Mouse (Mus musculus) MEL (cell line): ENCODE data around the gene Disp1. TPM values are rescaled to one million over a fixed set of nuclear protein-coding genes. Genes with fewer than 3 reads are reported as not detected.

ENCODE experiments used
- DNase-seq: peaks from one replicate; pipeline ENCODE4 v3.0.0; 2011; ENCODE audit warnings: low read depth, low spot score
- H3K27ac ChIP-seq: 2 replicates; pipeline ENCODE4 v1.5.1; 2012; ENCODE audit warnings: low read depth, mild to moderate bottlenecking, control low read depth, low read length, moderate library complexity; ENCODE audit not compliant: control insufficient read depth
- H3K27me3 ChIP-seq, 2 experiments: fragments of 150-350 bp in 1 of 2; sonication (generic) in 1 of 2; 2 replicates each; pipeline ENCODE4 v1.6.1; 2012; ENCODE audit warnings: low read length in 2 of 2, mild to moderate bottlenecking in 2 of 2, improper control_type of control experiment in 1 of 2, moderate library complexity in 1 of 2; ENCODE audit not compliant: insufficient read depth in 2 of 2, control insufficient read depth in 1 of 2
- H3K36me3 ChIP-seq, 2 experiments: 2 replicates each; pipeline ENCODE4 v1.6.1; 2012 to 2014; ENCODE audit warnings: low read length in 2 of 2, improper control_type of control experiment in 1 of 2, inconsistent platforms in 1 of 2, mild to moderate bottlenecking in 1 of 2; ENCODE audit not compliant: insufficient read depth in 2 of 2, control insufficient read depth in 1 of 2
- H3K4me1 ChIP-seq, 2 experiments: fragments of 150-350 bp in 1 of 2; sonication (generic) in 1 of 2; 2 replicates each; pipeline ENCODE4 v1.6.1; 2012; ENCODE audit warnings: low read length in 2 of 2, improper control_type of control experiment in 1 of 2, mild to moderate bottlenecking in 1 of 2; ENCODE audit not compliant: insufficient read depth in 2 of 2, control insufficient read depth in 1 of 2
- H3K4me3 ChIP-seq, 2 experiments: fragments of 150-350 bp in 1 of 2; sonication (generic) in 1 of 2; 2 replicates each; pipeline ENCODE4 v1.5.1; 2012; ENCODE audit warnings: low read depth in 2 of 2, low read length in 2 of 2, mild to moderate bottlenecking in 2 of 2, moderate library complexity in 2 of 2, control low read depth in 1 of 2, improper control_type of control experiment in 1 of 2; ENCODE audit not compliant: control insufficient read depth in 1 of 2, insufficient read depth in 1 of 2
- H3K79me2 ChIP-seq: 2 replicates; pipeline ENCODE4 v1.6.1; 2012; ENCODE audit warnings: mild to moderate bottlenecking, low read length, moderate library complexity; ENCODE audit not compliant: control insufficient read depth, poor library complexity, insufficient read depth
- H3K9ac ChIP-seq: 2 replicates; pipeline ENCODE4 v1.6.1; 2012; ENCODE audit warnings: low read depth, mild to moderate bottlenecking, control low read depth, low read length, moderate library complexity; ENCODE audit not compliant: control insufficient read depth, poor library complexity, severe bottlenecking
- H3K9me3 ChIP-seq: fragments of 150-350 bp; sonication (generic); replicated peaks from 2 replicates; pipeline ENCODE4 v1.6.1; 2012; ENCODE audit warnings: mild to moderate bottlenecking, low read length, improper control_type of control experiment, moderate library complexity; ENCODE audit not compliant: insufficient read depth
- CHD2 ChIP-seq: IDR thresholded peaks from 2 replicates; pipeline ENCODE4 v1.6.1; 2011; ENCODE audit warnings: low read length, improper control_type of control experiment
- CTCF ChIP-seq, 3 experiments: IDR thresholded peaks in 2 of 3; conservative IDR thresholded peaks in 1 of 3; 2 replicates each; pipeline ENCODE4 v1.5.1; 2011 to 2012; ENCODE audit warnings: low read length in 3 of 3, low read depth in 2 of 3, mild to moderate bottlenecking in 2 of 3, improper control_type of control experiment in 1 of 3, inconsistent platforms in 1 of 3, mixed read lengths in 1 of 3, moderate library complexity in 1 of 3; ENCODE audit not compliant: control insufficient read depth in 1 of 3, insufficient read depth in 1 of 3, poor library complexity in 1 of 3, severe bottlenecking in 1 of 3
- E2F4 ChIP-seq: IDR thresholded peaks from 2 replicates; pipeline ENCODE4 v1.6.1; 2011; ENCODE audit warnings: low read depth, low read length, improper control_type of control experiment, borderline replicate concordance
- ELF1 ChIP-seq: IDR thresholded peaks from 2 replicates; pipeline ENCODE4 v1.6.1; 2014; ENCODE audit warnings: low read depth, mild to moderate bottlenecking, inconsistent platforms, low read length, improper control_type of control experiment, moderate library complexity
- EP300 ChIP-seq, 2 experiments: IDR thresholded peaks; 2 replicates each; pipeline ENCODE4 v1.6.1; 2011; ENCODE audit warnings: improper control_type of control experiment in 2 of 2, low read length in 2 of 2, low read depth in 1 of 2, mild to moderate bottlenecking in 1 of 2
- ETS1 ChIP-seq: IDR thresholded peaks from 2 replicates; pipeline ENCODE4 v1.6.1; 2012; ENCODE audit warnings: low read depth, mild to moderate bottlenecking, inconsistent platforms, low read length, improper control_type of control experiment, moderate library complexity
- GABPA ChIP-seq: IDR thresholded peaks from 2 replicates; pipeline ENCODE4 v1.6.1; 2012; ENCODE audit warnings: low read depth, mild to moderate bottlenecking, inconsistent platforms, low read length, improper control_type of control experiment, moderate library complexity
- JUND ChIP-seq: IDR thresholded peaks from 2 replicates; pipeline ENCODE4 v1.6.1; 2011; ENCODE audit warnings: low read depth, mild to moderate bottlenecking, improper control_type of control experiment, low read length
- KAT2A ChIP-seq: conservative IDR thresholded peaks from 2 replicates; pipeline ENCODE4 v1.6.1; 2012; ENCODE audit warnings: low read depth, low read length, improper control_type of control experiment, inconsistent platforms
- MAFK ChIP-seq: IDR thresholded peaks from 2 replicates; pipeline ENCODE4 v1.6.1; 2011; ENCODE audit warnings: low read depth, mild to moderate bottlenecking, low read length, improper control_type of control experiment, borderline replicate concordance
- MAX ChIP-seq: IDR thresholded peaks from 2 replicates; pipeline ENCODE4 v1.6.1; 2011; ENCODE audit warnings: low read length, improper control_type of control experiment
- MAZ ChIP-seq: IDR thresholded peaks from 2 replicates; pipeline ENCODE4 v1.6.1; 2012; ENCODE audit warnings: low read depth, mild to moderate bottlenecking, inconsistent platforms, low read length, improper control_type of control experiment
- MXI1 ChIP-seq: IDR thresholded peaks from 2 replicates; pipeline ENCODE4 v1.6.1; 2011; ENCODE audit warnings: mild to moderate bottlenecking, low read depth, low read length, improper control_type of control experiment
- MYB ChIP-seq: IDR thresholded peaks from 2 replicates; pipeline ENCODE4 v1.6.1; 2011; ENCODE audit warnings: mild to moderate bottlenecking, low read depth, low read length, improper control_type of control experiment
- MYC ChIP-seq: IDR thresholded peaks from 2 replicates; pipeline ENCODE4 v1.6.1; 2011; ENCODE audit warnings: low read depth, mild to moderate bottlenecking, low read length, improper control_type of control experiment, moderate library complexity
- NELFE ChIP-seq: IDR thresholded peaks from 2 replicates; pipeline ENCODE4 v1.6.1; 2011; ENCODE audit warnings: low read depth, low read length, improper control_type of control experiment
- NRF1 ChIP-seq: IDR thresholded peaks from 2 replicates; pipeline ENCODE4 v1.6.1; 2014; ENCODE audit warnings: low read depth, mild to moderate bottlenecking, inconsistent platforms, low read length, improper control_type of control experiment, moderate library complexity; ENCODE audit not compliant: poor library complexity, insufficient read depth, severe bottlenecking
- POLR2A ChIP-seq, 2 experiments: IDR thresholded peaks; 2 replicates each; pipeline ENCODE4 v1.6.1; 2011 to 2012; ENCODE audit warnings: low read length in 2 of 2, mild to moderate bottlenecking in 2 of 2, control low read depth in 1 of 2, improper control_type of control experiment in 1 of 2, low read depth in 1 of 2, moderate library complexity in 1 of 2; ENCODE audit not compliant: control insufficient read depth in 1 of 2, insufficient read depth in 1 of 2, poor library complexity in 1 of 2
- POLR2AphosphoS5 ChIP-seq: IDR thresholded peaks from 2 replicates; pipeline ENCODE4 v1.6.1; 2012; ENCODE audit warnings: low read depth, borderline replicate concordance, mild to moderate bottlenecking, inconsistent platforms, low read length, moderate library complexity, mixed read lengths
- RAD21 ChIP-seq: IDR thresholded peaks from 2 replicates; pipeline ENCODE4 v1.6.1; 2011; ENCODE audit warnings: mild to moderate bottlenecking, low read depth, low read length, improper control_type of control experiment
- SMC3 ChIP-seq: IDR thresholded peaks from 2 replicates; pipeline ENCODE4 v1.6.1; 2011; ENCODE audit warnings: low read depth, low read length, improper control_type of control experiment
- USF2 ChIP-seq, 2 experiments: IDR thresholded peaks; 2 replicates each; pipeline ENCODE4 v1.6.1; 2011 to 2012; ENCODE audit warnings: improper control_type of control experiment in 2 of 2, low read length in 2 of 2, borderline replicate concordance in 1 of 2, inconsistent platforms in 1 of 2, low read depth in 1 of 2, mild to moderate bottlenecking in 1 of 2; ENCODE audit not compliant: insufficient read depth in 1 of 2
- ZKSCAN1 ChIP-seq: IDR thresholded peaks from 2 replicates; pipeline ENCODE4 v1.6.1; 2012; ENCODE audit warnings: low read depth, mild to moderate bottlenecking, inconsistent platforms, low read length, improper control_type of control experiment, moderate library complexity
- ZMIZ1 ChIP-seq: IDR thresholded peaks from 2 replicates; pipeline ENCODE4 v1.6.1; 2012; ENCODE audit warnings: low read depth, mild to moderate bottlenecking, inconsistent platforms, low read length, improper control_type of control experiment, moderate library complexity
- ZNF384 ChIP-seq: IDR thresholded peaks from 2 replicates; pipeline ENCODE4 v1.6.1; 2012; ENCODE audit warnings: low read depth, mild to moderate bottlenecking, inconsistent platforms, low read length, improper control_type of control experiment
- polyA plus RNA-seq, 2 experiments: library from polyadenylated mRNA; stranded (reverse) in 1 of 2; unstranded in 1 of 2; fragments of >175 nt in 1 of 2; fragments of >200 nt in 1 of 2; gene quantifications; 2 replicates each; pipeline versions ENCODE4 v1.2.1 to v1.2.4; 2012; ENCODE audit warnings: low replicate concordance in 2 of 2, low read depth in 1 of 2; ENCODE audit not compliant: insufficient read length in 2 of 2, insufficient read depth in 1 of 2, missing spikeins in 1 of 2
- total RNA-seq: library from RNA; depleted of rRNA; stranded (reverse); fragments of 300-350 nt; gene quantifications from 2 replicates; pipeline ENCODE4 v1.2.3, GENCODE M21; 2012

Gene Disp1
- total and polyA plus RNA-seq, 3 experiments: 6.3 to 9.9 TPM; not detected in 1

DNA sequence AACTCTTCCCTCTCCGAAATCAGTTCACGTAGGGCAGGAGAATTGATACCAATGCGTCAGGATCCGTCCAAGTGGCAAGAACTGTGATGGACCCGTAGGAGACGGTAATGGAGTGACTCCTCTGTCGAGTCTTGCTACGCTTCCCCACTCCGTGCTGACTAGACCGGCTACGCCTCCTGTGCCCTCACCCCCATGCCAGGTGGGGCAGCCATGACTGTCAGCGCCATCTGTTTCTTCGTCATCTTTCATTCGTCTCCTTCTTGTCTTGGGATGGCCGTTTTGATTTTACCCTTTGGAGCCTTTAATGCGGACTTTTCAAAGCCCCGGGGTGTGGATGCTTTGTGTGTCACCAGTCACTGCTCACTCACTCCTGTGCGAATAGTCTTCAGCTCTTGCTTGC, 26.6 kb downstream of the Disp1 start (continued):
- TF ChIP-seq POLR2AphosphoS5 (no peak), JUND (no peak), NELFE (no peak), ZKSCAN1 (no peak), POLR2A (IDR thresholded peaks at IDR 0.05; ENCODE audit: control insufficient read depth in 1 of 2, insufficient read depth in 1 of 2, low read depth in 1 of 2, low read length in 2 of 2, poor library complexity in 1 of 2) (no peak)
- TF ChIP-seq, all 39 proteins: peak for 0

DNA sequence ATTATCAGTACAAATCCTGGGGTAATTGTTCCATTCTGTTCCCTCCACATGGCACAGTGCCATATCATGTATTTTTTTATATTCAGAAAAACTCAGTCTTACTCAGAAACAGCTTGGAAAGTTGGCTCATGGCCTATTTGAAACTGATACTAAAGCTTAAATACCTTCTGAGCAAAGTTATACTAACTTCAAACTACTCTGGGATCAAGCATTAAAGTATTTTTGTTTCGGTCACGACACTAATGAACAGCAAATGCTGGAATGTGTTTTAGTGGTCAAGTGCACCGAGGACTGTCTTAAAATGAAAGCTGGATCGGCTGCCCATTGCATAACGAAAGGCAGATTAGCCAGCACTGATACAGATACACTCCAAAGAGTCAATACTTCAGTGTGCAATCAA, 27.2 kb downstream of the Disp1 start:
- no peak for TF ChIP-seq USF2 (IDR thresholded peaks at IDR 0.05; ENCODE audit: borderline replicate concordance in 1 of 2, insufficient read depth in 1 of 2, low read depth in 1 of 2, low read length in 2 of 2)
- no peak for TF ChIP-seq MAFK
- no peak for TF ChIP-seq ZMIZ1
- TF ChIP-seq SMC3: no peak
- TF ChIP-seq EP300 (IDR thresholded peaks at IDR 0.05; ENCODE audit: low read depth in 1 of 2, low read length in 2 of 2): no peak
- no peak for TF ChIP-seq POLR2AphosphoS5
- TF ChIP-seq MYC: no peak
- no peak for TF ChIP-seq JUND
- H3K4me3 ChIP-seq: no peak overlapping the region
- H3K27me3 ChIP-seq: no peaks in the 10 kb centered on the region
- H3K36me3 ChIP-seq: no peaks in the 10 kb centered on the region
- no peak overlapping the region for H3K9ac ChIP-seq
- no peaks in the 10 kb centered on the region for H3K79me2 ChIP-seq
- peaks cover 0 to 3% of the 10 kb centered on the region in 2 experiments; a peak in 1 of 4 replicates for H3K4me1 ChIP-seq
- H3K27ac ChIP-seq: no peak overlapping the region
- DNase-seq: peak; percentile 23
- H3K9me3 ChIP-seq: no peaks in the 10 kb centered on the region

DNA sequence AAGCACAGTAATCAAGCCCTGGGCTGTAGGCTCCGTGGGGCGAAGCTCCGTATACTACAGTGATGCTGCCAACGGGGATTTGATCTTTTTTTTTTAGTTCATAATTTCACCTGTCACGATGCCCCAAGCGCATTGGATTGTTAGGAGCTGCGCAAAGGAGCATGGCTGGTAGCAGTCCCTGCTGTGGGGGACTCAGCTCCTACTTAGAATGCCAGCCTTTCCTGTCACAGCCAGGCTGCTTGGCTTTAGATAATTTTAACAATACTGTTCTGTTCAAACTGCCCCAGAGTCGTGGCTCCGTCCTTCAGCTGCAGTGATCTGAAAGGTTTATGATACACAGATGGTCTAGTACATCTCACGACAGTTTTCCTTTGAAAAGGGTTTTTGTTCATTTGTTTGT, 29.9 kb downstream of the Disp1 start:
- Histone ChIP-seq H3K4me3 (no peak overlapping the region), H3K79me2 (no peaks in the 10 kb centered on the region), H3K9ac (no peak overlapping the region), H3K27me3 (no peaks in the 10 kb centered on the region), H3K36me3 (no peaks in the 10 kb centered on the region)
- DNase-seq: no peak
- TF ChIP-seq POLR2A (IDR thresholded peaks at IDR 0.05; ENCODE audit: control insufficient read depth in 1 of 2, insufficient read depth in 1 of 2, low read depth in 1 of 2, low read length in 2 of 2, poor library complexity in 1 of 2) (no peak), MAZ (no peak), MXI1 (no peak), ETS1 (no peak), NRF1 (no peak), ZNF384 (no peak), CHD2 (no peak), POLR2AphosphoS5 (no peak), CTCF (IDR thresholded peaks at IDR 0.05 in 2 of 3, conservative IDR thresholded peaks at IDR 0.05 in 1 of 3; ENCODE audit: control insufficient read depth in 1 of 3, insufficient read depth in 1 of 3, low read depth in 2 of 3, low read length in 3 of 3, poor library complexity in 1 of 3, severe bottlenecking in 1 of 3) (no peak), MAX (no peak), ELF1 (no peak), RAD21 (no peak), MYB (no peak), E2F4 (no peak), KAT2A (no peak), GABPA (no peak), JUND (no peak)
- TF ChIP-seq, all 39 proteins: peak for 0
- Histone ChIP-seq H3K9me3 (no peaks in the 10 kb centered on the region), H3K4me1 (no peaks in the 10 kb centered on the region; a peak in 1 of 4 replicates), H3K27ac (no peak overlapping the region)
